Mouse (Mus musculus) adrenal gland, adult 2 months (tissue): ENCODE data around the gene Srp72. TPM values are rescaled to one million over a fixed set of nuclear protein-coding genes. Genes with fewer than 3 reads are reported as not detected.
"Not testable (repeated sequence)": the region's sequence is repeated elsewhere in the genome, so short reads cannot be mapped to it uniquely, and the experiment has no call there.

Experiments
- DNase-seq: peaks from one replicate; pipeline ENCODE4 v3.0.0; 2021
- polyA plus RNA-seq: library from polyadenylated mRNA; depleted of rRNA; stranded (reverse); fragments of >200 nt; gene quantifications from 2 replicates; pipeline ENCODE4 v1.2.3, GENCODE M21; 2012
- total RNA-seq, 2 experiments: library from RNA; stranded (reverse); gene quantifications; 2 replicates each; pipeline ENCODE4 v1.2.3; 2021

Gene Srp72
- total and polyA plus RNA-seq, 3 experiments: 10.0 to 145 (median 139) TPM

- peak; percentile 87 for DNase-seq
Observed at GRCm38 (mm10) chr5:76962545-76962944, 11.9 kb upstream of the Srp72 start.

DNA sequence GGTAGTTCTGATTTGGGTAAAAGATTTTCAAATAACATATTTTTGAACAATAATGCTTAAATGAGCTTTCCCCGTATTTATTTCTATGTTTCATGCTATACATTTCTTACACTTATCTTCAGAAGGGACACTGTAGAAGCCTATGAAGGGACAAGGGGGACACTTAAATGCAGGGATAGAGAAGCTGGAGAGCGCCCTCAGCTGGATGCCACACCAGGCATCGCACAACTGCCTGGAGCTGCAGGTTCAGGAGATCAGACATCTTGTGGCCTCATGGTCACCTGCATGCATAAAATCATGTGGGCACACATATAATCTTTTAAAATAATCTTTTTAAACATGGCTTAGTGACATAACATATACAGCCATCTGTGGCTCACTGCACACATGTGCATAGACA lies 9.8 kb upstream of the Srp72 start:
- DNase-seq: no peak

DNA sequence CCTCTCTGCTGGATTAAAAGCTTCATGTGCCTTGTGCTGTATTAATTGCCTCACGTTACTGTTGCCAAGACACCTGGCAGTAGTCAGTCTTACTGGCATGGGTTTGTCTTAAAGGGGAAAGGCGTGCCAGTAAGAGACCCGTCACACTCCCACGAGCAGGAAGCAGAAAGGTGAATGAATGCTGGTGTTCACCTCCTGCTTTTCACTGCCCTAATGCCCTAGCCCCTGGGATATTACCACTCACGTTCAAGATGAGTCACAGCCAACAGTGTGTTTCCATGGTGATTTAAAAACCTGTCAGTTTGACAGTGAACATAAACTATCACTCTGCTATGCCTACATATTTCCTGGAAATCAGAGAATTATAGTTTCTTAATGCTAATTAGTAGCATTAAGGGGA lies 5.2 kb upstream of the Srp72 start:
- no peak for DNase-seq

GRCm38 (mm10) chr5:76971115-76971514 lies 3.4 kb upstream of the Srp72 start:
- DNase-seq: not testable (repeated sequence)

DNA sequence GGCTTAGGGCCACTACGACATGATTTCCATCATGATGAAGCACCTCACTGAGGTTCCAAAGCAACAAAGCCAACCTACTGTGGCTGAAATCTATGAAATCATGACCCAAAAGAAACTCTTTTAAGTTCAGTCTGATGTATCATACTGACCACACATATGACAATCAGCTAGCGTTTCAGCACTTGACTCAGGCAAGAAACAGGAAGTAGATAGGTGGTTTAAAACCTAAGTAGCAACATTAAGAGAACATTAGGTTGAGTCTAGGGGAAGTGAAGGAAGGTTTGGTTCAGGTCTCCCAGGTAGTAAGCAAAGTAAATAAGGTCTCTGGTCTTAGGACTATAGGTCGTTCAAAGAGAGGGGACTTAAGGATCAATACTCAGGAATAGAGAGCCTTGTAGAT lies 995 bp upstream of the Srp72 start:
- no peak for DNase-seq

GRCm38 (mm10) chr5:76974207-76974553 lies 303 bp upstream of the Srp72 start:
- no peak for DNase-seq

DNA sequence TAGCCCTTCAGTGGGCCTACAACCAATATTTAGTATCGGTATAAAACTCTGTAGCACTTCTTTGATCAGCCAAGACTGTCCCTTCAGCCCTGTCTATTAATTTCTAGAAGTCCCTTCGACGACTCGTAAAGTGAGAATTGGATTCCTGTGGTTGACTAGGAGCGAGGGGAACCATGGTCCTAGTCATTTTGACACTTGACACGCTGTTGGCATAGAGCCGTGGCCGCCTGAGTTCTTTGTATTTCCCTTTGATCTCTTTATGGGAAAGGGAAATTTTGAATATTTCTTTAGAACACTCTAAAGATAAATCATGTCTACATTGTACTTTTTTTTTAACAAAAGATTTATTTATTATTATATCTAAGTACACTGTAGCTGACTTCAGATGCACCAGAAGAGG lies 1.3 kb downstream of the Srp72 start:
- no peak for DNase-seq

GRCm38 (mm10) chr5:76984015-76984414 lies 9.5 kb downstream of the Srp72 start:
- no peak for DNase-seq

- no peak for DNase-seq
Observed at GRCm38 (mm10) chr5:76990789-76991188, 16.3 kb downstream of the Srp72 start.

GRCm38 (mm10) chr5:76993174-76993814 lies 18.8 kb downstream of the Srp72 start:
- no peak for DNase-seq

DNA sequence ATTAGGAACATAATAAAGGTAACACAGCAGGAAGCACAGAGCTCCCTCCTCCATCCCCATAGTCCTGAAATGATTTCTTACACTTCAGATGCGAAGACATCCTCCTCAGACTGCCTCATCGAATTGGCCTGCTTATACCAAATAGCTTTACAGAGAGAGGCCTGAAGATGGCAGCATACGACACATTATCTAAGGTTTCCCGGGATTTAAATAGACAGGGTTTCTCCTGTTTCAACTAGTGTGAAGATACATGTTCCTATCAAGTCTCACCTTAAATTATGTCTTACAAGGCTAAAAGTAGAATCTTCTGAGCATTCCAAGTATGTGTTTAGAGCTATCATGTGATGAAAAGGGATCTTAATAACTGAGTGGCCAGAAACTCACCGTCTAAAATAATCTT lies 23.9 kb downstream of the Srp72 start:
- no peak for DNase-seq

- DNase-seq: no peak
Observed at GRCm38 (mm10) chr5:77001192-77001591, 26.7 kb downstream of the Srp72 start.

- peak; percentile 9 for DNase-seq
Observed at GRCm38 (mm10) chr5:77004051-77004821, 29.8 kb downstream of the Srp72 start, which contains the start of gene Arl9. TSS of gene Arl9 (plus strand) at chr5:77004055.

DNA sequence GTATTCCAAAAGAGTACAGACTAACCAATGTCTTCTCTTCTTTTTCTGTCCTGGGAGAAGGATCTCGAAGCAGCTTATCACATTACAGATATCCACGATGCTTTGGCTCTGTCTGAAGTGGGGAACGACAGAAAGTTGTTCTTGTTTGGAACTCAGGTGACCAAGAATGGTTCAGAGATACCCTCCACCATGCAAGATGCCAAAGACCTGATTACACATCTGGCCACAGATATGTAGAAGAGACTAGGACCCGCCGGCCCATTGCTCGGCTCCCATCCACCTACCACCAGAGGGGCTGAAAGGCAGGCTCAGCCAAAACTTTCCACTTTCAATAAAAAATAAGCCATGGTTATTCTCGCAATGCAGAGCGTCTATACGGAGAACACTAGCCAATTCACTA lies 35.9 kb downstream of the Srp72 start:
- DNase-seq: no peak

DNA sequence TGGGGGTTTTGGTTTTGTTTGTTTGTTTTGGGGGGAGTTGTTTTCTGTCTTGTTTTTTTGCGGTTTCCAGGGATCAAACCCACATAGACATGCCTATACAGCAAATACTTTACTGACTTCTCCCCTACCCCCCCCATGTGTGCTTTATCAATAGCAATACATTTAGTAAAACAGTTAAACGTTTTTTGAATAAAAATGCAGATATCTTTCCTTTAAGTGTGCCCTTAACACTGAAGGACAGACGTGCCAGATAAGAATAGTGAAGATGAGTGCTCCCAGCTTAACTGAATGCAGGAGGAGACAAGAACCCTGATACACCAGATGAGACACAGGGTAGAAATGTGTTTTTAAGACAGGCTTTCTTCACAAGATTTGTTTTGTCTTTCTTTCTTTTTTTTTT lies 36.6 kb downstream of the Srp72 start:
- DNase-seq: no peak

DNA sequence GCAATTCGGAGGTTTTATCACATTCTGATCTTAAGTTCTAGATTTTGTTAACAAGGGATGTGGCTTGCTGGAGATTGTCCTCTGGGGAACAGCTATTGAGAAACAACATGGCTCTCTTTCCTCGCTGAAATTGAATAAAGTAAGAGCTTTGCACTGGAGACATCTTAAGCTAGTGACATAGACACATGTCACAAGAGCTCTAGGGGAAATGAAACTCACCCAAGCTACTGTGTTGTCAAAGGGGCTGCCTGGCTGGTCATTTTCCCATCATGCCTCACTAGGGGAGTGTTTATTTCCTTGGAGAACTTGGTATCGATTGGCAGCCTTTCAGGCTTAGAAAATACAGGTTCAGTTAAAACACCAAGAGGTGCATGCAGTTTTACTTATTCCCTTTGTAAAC lies 38.7 kb downstream of the Srp72 start:
- no peak for DNase-seq

- peak; percentile 90 for DNase-seq
Observed at GRCm38 (mm10) chr5:77015544-77016482, 41.3 kb downstream of the Srp72 start, which contains the start of gene Thegl. TSS of gene Thegl (plus strand) at chr5:77016023.

- no peak for DNase-seq
Observed at GRCm38 (mm10) chr5:77028034-77028433, 53.6 kb downstream of the Srp72 start.

DNA sequence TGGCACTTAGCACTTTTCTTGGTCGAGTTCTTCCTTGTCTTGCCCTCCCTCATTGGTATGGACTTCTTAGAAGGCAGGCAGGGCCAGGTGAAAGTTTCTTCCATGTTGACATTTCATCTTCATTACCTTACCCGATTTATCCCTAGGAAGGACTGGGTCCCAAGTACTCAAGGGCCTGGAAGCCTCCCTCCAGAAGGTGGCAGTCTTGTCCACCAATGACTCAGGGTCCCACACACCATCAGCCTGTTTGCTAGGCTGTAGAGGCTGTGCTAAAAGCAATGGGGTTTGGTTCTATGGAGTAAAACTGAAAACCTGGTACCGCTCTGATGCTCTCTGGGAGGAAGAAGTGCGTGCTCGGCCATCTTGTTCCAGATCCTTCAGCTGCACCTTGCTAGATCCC lies 55.3 kb downstream of the Srp72 start:
- peak; percentile 50 for DNase-seq

DNA sequence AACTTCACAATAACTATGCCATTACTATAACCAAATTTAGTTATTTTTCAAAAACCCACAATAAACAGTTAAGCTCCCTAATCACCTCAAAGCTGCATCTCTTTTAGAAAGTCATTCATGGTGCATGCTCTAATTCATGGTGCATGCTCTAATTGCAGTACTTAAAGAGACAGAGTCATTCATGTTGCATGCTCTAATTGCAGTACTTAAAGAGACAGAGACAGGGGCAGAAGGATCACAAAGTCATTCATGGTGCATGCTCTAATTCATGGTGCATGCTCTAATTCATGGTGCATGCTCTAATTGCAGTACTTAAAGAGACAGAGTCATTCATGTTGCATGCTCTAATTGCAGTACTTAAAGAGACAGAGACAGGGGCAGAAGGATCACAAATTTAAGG lies 60.6 kb downstream of the Srp72 start:
- not testable (repeated sequence) for DNase-seq

- DNase-seq: no peak
Observed at GRCm38 (mm10) chr5:77038451-77038850, 64.0 kb downstream of the Srp72 start.

DNA sequence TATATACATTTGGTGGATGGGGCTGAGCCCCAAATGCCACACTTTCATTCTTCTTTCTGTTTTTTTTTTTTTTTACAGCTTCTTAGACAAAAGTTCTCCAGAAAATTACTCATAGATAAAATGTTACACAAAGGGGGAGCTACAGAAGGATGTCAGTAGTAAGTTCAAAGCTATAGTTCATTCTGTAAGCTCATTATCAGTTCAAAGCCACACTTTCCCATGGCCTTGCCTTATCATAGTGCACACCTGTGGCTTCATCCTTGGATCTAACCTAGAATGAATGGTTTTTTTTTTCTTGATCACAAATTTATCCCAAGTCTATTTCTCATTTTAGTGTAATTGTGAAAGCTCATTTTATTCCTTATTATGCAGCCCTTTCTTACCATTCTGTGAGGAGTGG lies 64.9 kb downstream of the Srp72 start:
- no peak for DNase-seq

DNA sequence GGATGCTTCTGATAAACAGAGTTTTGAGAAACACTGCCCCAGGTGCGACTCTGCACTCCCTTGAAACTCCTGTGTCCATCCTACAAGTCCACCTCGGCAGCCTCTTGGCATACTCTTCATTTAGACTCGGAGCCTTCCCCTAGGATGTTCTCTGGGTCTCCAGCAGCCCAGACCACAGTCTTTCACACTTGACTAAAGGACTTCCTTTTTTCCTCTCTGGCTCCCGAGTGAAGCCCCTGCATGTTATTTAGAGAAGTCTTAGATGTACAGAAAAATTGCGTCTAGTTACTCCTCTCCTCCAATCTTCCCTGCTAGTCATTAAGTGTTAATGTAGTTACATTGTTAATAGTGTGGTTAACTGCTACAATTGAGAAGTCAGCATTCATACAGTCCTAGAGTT lies 69.9 kb downstream of the Srp72 start:
- no peak for DNase-seq
